Mouse (Mus musculus) MEL (cell line): ENCODE data around the gene Fyn. TPM values are rescaled to one million over a fixed set of nuclear protein-coding genes. Genes with fewer than 3 reads are reported as not detected.

Source experiments
- DNase-seq: peaks from one replicate; pipeline ENCODE4 v3.0.0; 2011; ENCODE audit warnings: low read depth, low spot score
- H3K27ac ChIP-seq: 2 replicates; pipeline ENCODE4 v1.5.1; 2012; ENCODE audit warnings: low read depth, mild to moderate bottlenecking, control low read depth, low read length, moderate library complexity; ENCODE audit not compliant: control insufficient read depth
- H3K27me3 ChIP-seq, 2 experiments: fragments of 150-350 bp in 1 of 2; sonication (generic) in 1 of 2; 2 replicates each; pipeline ENCODE4 v1.6.1; 2012; ENCODE audit warnings: low read length in 2 of 2, mild to moderate bottlenecking in 2 of 2, improper control_type of control experiment in 1 of 2, moderate library complexity in 1 of 2; ENCODE audit not compliant: insufficient read depth in 2 of 2, control insufficient read depth in 1 of 2
- H3K36me3 ChIP-seq, 2 experiments: 2 replicates each; pipeline ENCODE4 v1.6.1; 2012 to 2014; ENCODE audit warnings: low read length in 2 of 2, improper control_type of control experiment in 1 of 2, inconsistent platforms in 1 of 2, mild to moderate bottlenecking in 1 of 2; ENCODE audit not compliant: insufficient read depth in 2 of 2, control insufficient read depth in 1 of 2
- H3K4me1 ChIP-seq, 2 experiments: fragments of 150-350 bp in 1 of 2; sonication (generic) in 1 of 2; 2 replicates each; pipeline ENCODE4 v1.6.1; 2012; ENCODE audit warnings: low read length in 2 of 2, improper control_type of control experiment in 1 of 2, mild to moderate bottlenecking in 1 of 2; ENCODE audit not compliant: insufficient read depth in 2 of 2, control insufficient read depth in 1 of 2
- H3K4me3 ChIP-seq, 2 experiments: fragments of 150-350 bp in 1 of 2; sonication (generic) in 1 of 2; 2 replicates each; pipeline ENCODE4 v1.5.1; 2012; ENCODE audit warnings: low read depth in 2 of 2, low read length in 2 of 2, mild to moderate bottlenecking in 2 of 2, moderate library complexity in 2 of 2, control low read depth in 1 of 2, improper control_type of control experiment in 1 of 2; ENCODE audit not compliant: control insufficient read depth in 1 of 2, insufficient read depth in 1 of 2
- H3K79me2 ChIP-seq: 2 replicates; pipeline ENCODE4 v1.6.1; 2012; ENCODE audit warnings: mild to moderate bottlenecking, low read length, moderate library complexity; ENCODE audit not compliant: control insufficient read depth, poor library complexity, insufficient read depth
- H3K9ac ChIP-seq: 2 replicates; pipeline ENCODE4 v1.6.1; 2012; ENCODE audit warnings: low read depth, mild to moderate bottlenecking, control low read depth, low read length, moderate library complexity; ENCODE audit not compliant: control insufficient read depth, poor library complexity, severe bottlenecking
- H3K9me3 ChIP-seq: fragments of 150-350 bp; sonication (generic); replicated peaks from 2 replicates; pipeline ENCODE4 v1.6.1; 2012; ENCODE audit warnings: mild to moderate bottlenecking, low read length, improper control_type of control experiment, moderate library complexity; ENCODE audit not compliant: insufficient read depth
- CHD1 ChIP-seq: IDR thresholded peaks from 2 replicates; pipeline ENCODE4 v1.6.1; 2012; ENCODE audit warnings: low read depth, mild to moderate bottlenecking, inconsistent platforms, low read length, improper control_type of control experiment
- E2F4 ChIP-seq: IDR thresholded peaks from 2 replicates; pipeline ENCODE4 v1.6.1; 2011; ENCODE audit warnings: low read depth, low read length, improper control_type of control experiment, borderline replicate concordance
- ELF1 ChIP-seq: IDR thresholded peaks from 2 replicates; pipeline ENCODE4 v1.6.1; 2014; ENCODE audit warnings: low read depth, mild to moderate bottlenecking, inconsistent platforms, low read length, improper control_type of control experiment, moderate library complexity
- EP300 ChIP-seq, 2 experiments: IDR thresholded peaks; 2 replicates each; pipeline ENCODE4 v1.6.1; 2011; ENCODE audit warnings: improper control_type of control experiment in 2 of 2, low read length in 2 of 2, low read depth in 1 of 2, mild to moderate bottlenecking in 1 of 2
- GABPA ChIP-seq: IDR thresholded peaks from 2 replicates; pipeline ENCODE4 v1.6.1; 2012; ENCODE audit warnings: low read depth, mild to moderate bottlenecking, inconsistent platforms, low read length, improper control_type of control experiment, moderate library complexity
- KAT2A ChIP-seq: conservative IDR thresholded peaks from 2 replicates; pipeline ENCODE4 v1.6.1; 2012; ENCODE audit warnings: low read depth, low read length, improper control_type of control experiment, inconsistent platforms
- MAX ChIP-seq: IDR thresholded peaks from 2 replicates; pipeline ENCODE4 v1.6.1; 2011; ENCODE audit warnings: low read length, improper control_type of control experiment
- MYB ChIP-seq: IDR thresholded peaks from 2 replicates; pipeline ENCODE4 v1.6.1; 2011; ENCODE audit warnings: mild to moderate bottlenecking, low read depth, low read length, improper control_type of control experiment
- MYC ChIP-seq: IDR thresholded peaks from 2 replicates; pipeline ENCODE4 v1.6.1; 2011; ENCODE audit warnings: low read depth, mild to moderate bottlenecking, low read length, improper control_type of control experiment, moderate library complexity
- POLR2A ChIP-seq, 2 experiments: IDR thresholded peaks; 2 replicates each; pipeline ENCODE4 v1.6.1; 2011 to 2012; ENCODE audit warnings: low read length in 2 of 2, mild to moderate bottlenecking in 2 of 2, control low read depth in 1 of 2, improper control_type of control experiment in 1 of 2, low read depth in 1 of 2, moderate library complexity in 1 of 2; ENCODE audit not compliant: control insufficient read depth in 1 of 2, insufficient read depth in 1 of 2, poor library complexity in 1 of 2
- POLR2AphosphoS2 ChIP-seq: IDR thresholded peaks from 2 replicates; pipeline ENCODE4 v1.6.1; 2011; ENCODE audit warnings: low read length, improper control_type of control experiment
- RAD21 ChIP-seq: IDR thresholded peaks from 2 replicates; pipeline ENCODE4 v1.6.1; 2011; ENCODE audit warnings: mild to moderate bottlenecking, low read depth, low read length, improper control_type of control experiment
- RCOR1 ChIP-seq: IDR thresholded peaks from 2 replicates; pipeline ENCODE4 v1.6.1; 2012; ENCODE audit warnings: low read depth, mild to moderate bottlenecking, inconsistent platforms, low read length, improper control_type of control experiment
- SIN3A ChIP-seq: IDR thresholded peaks from 2 replicates; pipeline ENCODE4 v1.6.1; 2012; ENCODE audit warnings: low read length, improper control_type of control experiment, inconsistent platforms
- SMC3 ChIP-seq: IDR thresholded peaks from 2 replicates; pipeline ENCODE4 v1.6.1; 2011; ENCODE audit warnings: low read depth, low read length, improper control_type of control experiment
- TAL1 ChIP-seq: IDR thresholded peaks from 2 replicates; pipeline ENCODE4 v1.6.1; 2012; ENCODE audit warnings: mild to moderate bottlenecking, inconsistent platforms, low read length, moderate library complexity, mixed read lengths
- TBP ChIP-seq: IDR thresholded peaks from 2 replicates; pipeline ENCODE4 v1.8.0; 2011; ENCODE audit warnings: low read depth, low read length, improper control_type of control experiment
- TCF12 ChIP-seq: IDR thresholded peaks from 2 replicates; pipeline ENCODE4 v1.6.1; 2014; ENCODE audit warnings: low read depth, mild to moderate bottlenecking, inconsistent platforms, low read length, improper control_type of control experiment, moderate library complexity
- USF1 ChIP-seq: IDR thresholded peaks from 2 replicates; pipeline ENCODE4 v1.6.1; 2014; ENCODE audit warnings: low read depth, mild to moderate bottlenecking, inconsistent platforms, low read length, improper control_type of control experiment, moderate library complexity
- ZMIZ1 ChIP-seq: IDR thresholded peaks from 2 replicates; pipeline ENCODE4 v1.6.1; 2012; ENCODE audit warnings: low read depth, mild to moderate bottlenecking, inconsistent platforms, low read length, improper control_type of control experiment, moderate library complexity
- ZNF384 ChIP-seq: IDR thresholded peaks from 2 replicates; pipeline ENCODE4 v1.6.1; 2012; ENCODE audit warnings: low read depth, mild to moderate bottlenecking, inconsistent platforms, low read length, improper control_type of control experiment
- polyA plus RNA-seq, 2 experiments: library from polyadenylated mRNA; stranded (reverse) in 1 of 2; unstranded in 1 of 2; fragments of >175 nt in 1 of 2; fragments of >200 nt in 1 of 2; gene quantifications; 2 replicates each; pipeline versions ENCODE4 v1.2.1 to v1.2.4; 2012; ENCODE audit warnings: low replicate concordance in 2 of 2, low read depth in 1 of 2; ENCODE audit not compliant: insufficient read length in 2 of 2, insufficient read depth in 1 of 2, missing spikeins in 1 of 2
- total RNA-seq: library from RNA; depleted of rRNA; stranded (reverse); fragments of 300-350 nt; gene quantifications from 2 replicates; pipeline ENCODE4 v1.2.3, GENCODE M21; 2012

The Fyn gene
- total and polyA plus RNA-seq, 3 experiments = 0.03 TPM; not detected in 2

DNA sequence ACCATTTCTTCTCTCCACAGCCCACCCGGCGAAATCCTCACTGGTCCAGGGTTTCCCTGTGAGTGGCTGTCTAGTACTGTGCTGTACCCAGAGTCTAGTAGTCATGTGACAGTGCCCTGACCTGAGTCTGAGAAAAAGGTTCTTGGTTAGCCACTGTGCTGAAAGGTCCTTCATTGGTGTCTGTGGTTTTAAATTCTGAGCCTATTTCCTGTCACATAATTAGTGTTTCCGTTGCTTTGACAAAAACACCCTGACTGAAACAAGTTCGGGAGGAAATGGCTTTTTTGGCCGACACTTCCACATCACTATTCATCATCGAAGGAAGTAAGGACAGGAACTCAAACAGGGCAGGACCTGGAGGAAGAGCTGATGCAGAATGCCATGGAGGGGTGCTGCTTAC lies 33.8 kb downstream of the Fyn start (continued):
- TF ChIP-seq RCOR1 (no peak), KAT2A (no peak), POLR2AphosphoS2 (no peak), TCF12 (no peak)

DNA sequence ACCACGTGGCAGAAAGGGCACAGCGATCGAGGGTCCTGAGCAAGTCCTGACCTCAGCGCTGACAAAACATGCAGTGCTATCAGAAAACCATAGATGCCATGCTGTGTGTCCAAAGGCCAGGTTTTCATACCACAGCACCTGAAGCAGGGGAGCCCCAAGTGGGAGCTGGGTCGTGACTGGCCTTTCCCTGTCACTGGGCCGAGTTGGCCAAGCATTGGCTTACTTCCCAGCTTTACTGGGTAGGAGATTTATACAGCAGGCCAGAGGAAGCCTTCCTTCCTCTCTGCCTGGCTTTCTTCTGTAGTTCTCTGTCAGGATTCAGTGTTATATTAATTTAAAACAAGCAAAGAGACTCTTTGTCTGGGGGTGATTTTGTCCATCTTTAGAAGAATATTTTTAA lies 35.1 kb downstream of the Fyn start:
- TF ChIP-seq ZNF384 = no peak
- TF ChIP-seq SMC3 = no peak
- no peak for TF ChIP-seq MYC
- TF ChIP-seq TBP = no peak
- TF ChIP-seq POLR2A (IDR thresholded peaks at IDR 0.05; ENCODE audit: control insufficient read depth in 1 of 2, insufficient read depth in 1 of 2, low read depth in 1 of 2, low read length in 2 of 2, poor library complexity in 1 of 2) = no peak
- TF ChIP-seq EP300 (IDR thresholded peaks at IDR 0.05; ENCODE audit: low read depth in 1 of 2, low read length in 2 of 2) = no peak
- no peak for TF ChIP-seq USF1
- no peak for TF ChIP-seq RCOR1
- TF ChIP-seq SIN3A = no peak
- TF ChIP-seq TAL1 = no peak
- TF ChIP-seq MYB = no peak
- TF ChIP-seq, all 39 proteins: peak for 0
- Histone ChIP-seq H3K79me2 (no peaks in the 10 kb centered on the region), H3K4me1 (no peaks in the 10 kb centered on the region), H3K4me3 (no peak overlapping the region), H3K27ac (no peak overlapping the region), H3K27me3 (no peaks in the 10 kb centered on the region), H3K9ac (no peak overlapping the region), H3K36me3 (no peaks in the 10 kb centered on the region), H3K9me3 (no peaks in the 10 kb centered on the region)
- no peak for DNase-seq

DNA sequence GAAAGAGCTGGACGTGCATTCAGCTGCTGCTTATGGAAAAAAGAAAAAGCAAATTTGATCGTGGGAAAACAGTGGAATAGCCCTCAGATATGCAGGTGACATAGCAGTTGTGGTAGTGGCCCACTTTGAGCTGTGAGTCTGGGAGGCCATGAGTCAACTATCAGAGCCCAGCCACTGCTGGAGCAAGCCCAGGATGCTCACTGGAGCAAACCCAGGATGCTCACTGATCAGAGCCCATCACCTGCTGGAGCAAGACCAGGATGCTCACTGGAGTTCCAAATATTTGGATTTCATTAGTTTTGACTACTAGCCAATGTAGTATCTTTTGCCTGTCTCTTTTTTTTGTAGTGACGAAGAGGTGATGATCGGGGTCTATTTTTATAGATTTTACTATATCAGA lies 35.5 kb downstream of the Fyn start:
- Histone ChIP-seq H3K9ac (no peak overlapping the region), H3K4me1 (no peaks in the 10 kb centered on the region), H3K9me3 (no peaks in the 10 kb centered on the region), H3K27ac (no peak overlapping the region), H3K4me3 (no peak overlapping the region), H3K27me3 (no peaks in the 10 kb centered on the region), H3K79me2 (no peaks in the 10 kb centered on the region), H3K36me3 (no peaks in the 10 kb centered on the region)
- no peak for DNase-seq
- no peak for TF ChIP-seq RAD21
- no peak for TF ChIP-seq MYB
- TF ChIP-seq GABPA = no peak
- no peak for TF ChIP-seq EP300 (IDR thresholded peaks at IDR 0.05; ENCODE audit: low read depth in 1 of 2, low read length in 2 of 2)
- no peak for TF ChIP-seq ELF1
- no peak for TF ChIP-seq TCF12
- no peak for TF ChIP-seq ZMIZ1
- TF ChIP-seq MAX = no peak
- no peak for TF ChIP-seq CHD1
- no peak for TF ChIP-seq E2F4
